Mouse (Mus musculus) ES-Bruce4 (cell line): ENCODE results near the gene Klk1b22. TPM values are rescaled to one million over a fixed set of nuclear protein-coding genes. Genes with fewer than 3 reads are reported as not detected.
"Not testable (repeated sequence)": the region's sequence is repeated elsewhere in the genome, so short reads cannot be mapped to it uniquely, and the experiment has no call there.

ENCODE experiments used
- H3K27ac ChIP-seq: 2 replicates; pipeline ENCODE4 v1.5.1; 2012; ENCODE audit warnings: low read length, inconsistent platforms; ENCODE audit not compliant: insufficient read depth
- H3K27me3 ChIP-seq: 2 replicates; pipeline ENCODE4 v1.6.1; 2012; ENCODE audit warnings: mild to moderate bottlenecking, low read length, inconsistent platforms; ENCODE audit not compliant: control insufficient read depth, poor library complexity, insufficient read depth, severe bottlenecking
- H3K36me3 ChIP-seq: 2 replicates; pipeline ENCODE4 v1.6.1; 2012; ENCODE audit warnings: inconsistent platforms, mild to moderate bottlenecking, low read length, moderate library complexity; ENCODE audit not compliant: control insufficient read depth, poor library complexity, insufficient read depth, severe bottlenecking
- H3K4me1 ChIP-seq: one replicate; pipeline ENCODE4 v1.8.1; 2011; ENCODE audit warnings: low read length; ENCODE audit not compliant: control insufficient read depth, insufficient read depth
- H3K4me3 ChIP-seq: 2 replicates; pipeline ENCODE4 v1.5.1; 2011; ENCODE audit warnings: low read depth, mild to moderate bottlenecking, low read length
- H3K9ac ChIP-seq: 2 replicates; pipeline ENCODE4 v1.6.1; 2012; ENCODE audit warnings: low read depth, mild to moderate bottlenecking, inconsistent platforms; ENCODE audit not compliant: poor library complexity, severe bottlenecking
- H3K9me3 ChIP-seq: replicated peaks from 2 replicates; pipeline ENCODE4 v1.6.1; 2012; ENCODE audit warnings: mild to moderate bottlenecking, low read length, inconsistent platforms; ENCODE audit not compliant: control insufficient read depth, poor library complexity, insufficient read depth, severe bottlenecking
- CTCF ChIP-seq: IDR thresholded peaks from one replicate; pipeline ENCODE4 v1.8.1; 2011; ENCODE audit warnings: low read depth, low read length
- EP300 ChIP-seq: IDR thresholded peaks from 2 replicates; pipeline ENCODE4 v1.6.1; 2011; ENCODE audit warnings: low read depth, low read length; ENCODE audit not compliant: insufficient read depth
- POLR2A ChIP-seq: IDR thresholded peaks from one replicate; pipeline ENCODE4 v1.8.1; 2011; ENCODE audit warnings: low read length; ENCODE audit not compliant: insufficient read depth
- polyA plus RNA-seq: library from polyadenylated mRNA; stranded (reverse); fragments of >200 nt; gene quantifications from 2 replicates; pipeline ENCODE4 v1.2.4, GENCODE M21; 2011; ENCODE audit warnings: low read depth; ENCODE audit not compliant: missing spikeins, insufficient read depth, insufficient read length

The Klk1b22 gene
- not detected in 2 replicates for polyA plus RNA-seq

- Histone ChIP-seq H3K4me3 (no peak within 1 kb of the TSS), H3K4me1 (peaks cover 3% of the 10 kb centered on the region), H3K9ac (no peak within 1 kb of the TSS), H3K36me3 (no peaks in the 10 kb centered on the region), H3K27me3 (no peaks in the 10 kb centered on the region), H3K27ac (no peak within 1 kb of the TSS), H3K9me3 (no peaks in the 10 kb centered on the region)
- TF ChIP-seq EP300: no peak
Observed at GRCm38 (mm10) chr7:44112373-44112772, at the start of gene Klk1b22. TSS of gene Klk1b22 (plus strand) at chr7:44112673.

- no peak overlapping the region for H3K9ac ChIP-seq
- no peaks in the 10 kb centered on the region for H3K4me1 ChIP-seq
- H3K9me3 ChIP-seq: no peaks in the 10 kb centered on the region; the same call in 1 of the 2 replicates
- no peak overlapping the region for H3K4me3 ChIP-seq
- H3K27me3 ChIP-seq: no peaks in the 10 kb centered on the region
- H3K27ac ChIP-seq: no peak overlapping the region
- TF ChIP-seq POLR2A (no peak), EP300 (no peak), CTCF (no peak)
- no peaks in the 10 kb centered on the region for H3K36me3 ChIP-seq
Observed at GRCm38 (mm10) chr7:44072117-44072516, 40.4 kb upstream of the Klk1b22 start.

GRCm38 (mm10) chr7:44077703-44078102, 34.8 kb upstream of the Klk1b22 start:
- TF ChIP-seq CTCF (no peak), EP300 (no peak), POLR2A (no peak)
- no peaks in the 10 kb centered on the region for H3K4me1 ChIP-seq
- no peak overlapping the region for H3K4me3 ChIP-seq
- no peak overlapping the region for H3K27ac ChIP-seq
- peaks cover 11% of the 10 kb centered on the region for H3K9me3 ChIP-seq
- no peaks in the 10 kb centered on the region for H3K36me3 ChIP-seq
- H3K9ac ChIP-seq: no peak overlapping the region
- H3K27me3 ChIP-seq: no peaks in the 10 kb centered on the region

DNA sequence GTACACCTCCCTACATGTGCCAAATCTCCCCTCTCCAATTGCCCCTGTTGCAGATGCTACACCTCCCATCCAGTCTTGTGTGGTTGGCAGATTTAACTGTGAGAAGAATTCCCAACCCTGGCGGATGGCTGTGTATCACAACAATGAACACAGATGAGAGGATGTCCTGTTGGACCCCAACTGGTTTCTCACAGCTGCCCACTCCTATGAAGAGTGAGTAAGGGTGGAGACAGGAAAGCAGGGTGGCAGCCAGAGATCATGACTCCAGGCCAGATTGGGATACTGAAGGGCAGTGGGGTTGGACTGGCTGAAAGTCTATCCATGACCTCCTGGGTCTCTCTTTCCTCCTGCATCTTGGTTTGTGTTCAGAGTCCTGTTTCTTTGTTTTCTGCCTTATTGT, 16.4 kb upstream of the Klk1b22 start:
- Histone ChIP-seq H3K36me3 (no peaks in the 10 kb centered on the region), H3K9ac (no peak overlapping the region), H3K27me3 (no peaks in the 10 kb centered on the region), H3K9me3 (no peaks in the 10 kb centered on the region), H3K27ac (no peak overlapping the region), H3K4me3 (no peak overlapping the region), H3K4me1 (no peaks in the 10 kb centered on the region)
- TF ChIP-seq POLR2A (no peak), EP300 (no peak), CTCF (no peak)

GRCm38 (mm10) chr7:44102028-44102427, 10.4 kb upstream of the Klk1b22 start, which contains the start of gene Klk1b21:
TSS of gene Klk1b21 (plus strand) at chr7:44102328.
- not testable (repeated sequence) for H3K27ac ChIP-seq, H3K27me3 ChIP-seq, H3K9ac ChIP-seq, H3K4me3 ChIP-seq, H3K4me1 ChIP-seq, H3K36me3 ChIP-seq, H3K9me3 ChIP-seq

DNA sequence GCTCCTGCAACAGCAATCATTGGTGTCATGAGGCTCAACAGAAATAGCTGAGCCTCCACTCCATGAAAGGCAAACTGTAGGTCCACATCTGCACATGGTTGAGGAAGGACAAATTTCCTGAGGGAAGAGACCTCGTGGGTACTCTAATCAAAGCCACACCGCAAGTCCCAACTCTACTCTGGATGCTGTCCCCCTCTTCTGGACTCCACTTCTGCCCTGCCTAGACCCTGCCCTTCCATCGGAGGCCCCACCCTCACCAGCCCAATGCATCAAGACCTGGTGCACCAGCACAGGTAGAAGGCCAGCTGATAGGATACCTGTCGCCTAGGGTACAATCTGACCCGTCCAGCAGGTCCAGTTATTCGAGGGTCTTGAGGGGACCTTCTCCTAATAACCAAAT, 11.0 kb downstream of the Klk1b22 start:
- H3K27me3 ChIP-seq: no peaks in the 10 kb centered on the region
- no peak overlapping the region for H3K4me3 ChIP-seq
- no peak overlapping the region for H3K27ac ChIP-seq
- H3K9me3 ChIP-seq: 0 out of 2 replicates have a peak, but pooled peaks cover 2% of the 10 kb centered on the region
- H3K4me1 ChIP-seq: no peaks in the 10 kb centered on the region
- H3K36me3 ChIP-seq: no peaks in the 10 kb centered on the region
- no peak for TF ChIP-seq CTCF
- no peak for TF ChIP-seq POLR2A
- no peak for TF ChIP-seq EP300
- H3K9ac ChIP-seq: no peak overlapping the region
